Mouse (Mus musculus) hindbrain, embryonic 15.5 days (tissue): ENCODE measurements around the gene Iqsec1. TPM values are rescaled to one million over a fixed set of nuclear protein-coding genes. Genes with fewer than 3 reads are reported as not detected.
"Not testable (repeated sequence)": the region's sequence is repeated elsewhere in the genome, so short reads cannot be mapped to it uniquely, and the experiment has no call there.

Experiments
- ATAC-seq: fragments of 200-750 bp; cut with Nextera tagmentation; 2 replicates; pipeline ENCODE4 v1.8.0; 2017; ENCODE audit warnings: low read depth, moderate number of reproducible peaks, moderate TSS enrichment; ENCODE audit not compliant: low FRiP score
- H3K27ac ChIP-seq: fragments of 300-500 bp; sonication (generic); replicated peaks from 2 replicates; pipeline ENCODE4 v1.5.1; 2015; ENCODE audit warnings: mild to moderate bottlenecking, inconsistent platforms
- H3K27me3 ChIP-seq: fragments of 300-500 bp; sonication (generic); 2 replicates; pipeline ENCODE4 v1.6.1; 2015; ENCODE audit warnings: control low read depth, inconsistent platforms
- H3K36me3 ChIP-seq: fragments of 300-500 bp; sonication (generic); 2 replicates; pipeline ENCODE4 v1.6.1; 2015; ENCODE audit warnings: control low read depth, inconsistent platforms
- H3K4me1 ChIP-seq: fragments of 300-500 bp; sonication (generic); replicated peaks from 2 replicates; pipeline ENCODE4 v1.6.1; 2015; ENCODE audit warnings: control low read depth, inconsistent platforms
- H3K4me2 ChIP-seq: fragments of 300-500 bp; sonication (generic); 2 replicates; pipeline ENCODE4 v1.6.1; 2015; ENCODE audit warnings: moderate library complexity, mild to moderate bottlenecking, inconsistent platforms
- H3K4me3 ChIP-seq: fragments of 300-500 bp; sonication (generic); 2 replicates; pipeline ENCODE4 v1.5.1; 2015; ENCODE audit warnings: mild to moderate bottlenecking, inconsistent platforms
- H3K9ac ChIP-seq: fragments of 300-500 bp; sonication (generic); 2 replicates; pipeline ENCODE4 v1.6.1; 2015; ENCODE audit warnings: inconsistent platforms
- H3K9me3 ChIP-seq: fragments of 300-500 bp; sonication (generic); 2 replicates; pipeline ENCODE4 v1.6.1; 2016; ENCODE audit warnings: control low read depth, inconsistent platforms
- WGBS: fragments of 180-500 bp; shearing (Covaris S2); methylation state at CpG from one replicate; pipeline ENCODE4 v1.1.7; 2015; 5-methylcytosine and 5-hydroxymethylcytosine counted together
- polyA plus RNA-seq: library from polyadenylated mRNA; unstranded; fragments of >200 nt; fragmentation: Nextera tagmentation; extraction: Ambion mirVana; gene quantifications from 2 replicates; pipeline ENCODE4 v1.2.1, GENCODE M21; 2015

Gene Iqsec1
- polyA plus RNA-seq, 1 experiment from 2014 or later: 23.3 TPM

GRCm38 (mm10) chr6:90650634-90651033 is 337.9 kb downstream of the Iqsec1 start:
- no peak overlapping the region for H3K27ac ChIP-seq
- 51% methylated on average over 1 of the region's 1 CpGs for WGBS
- no peaks in the 10 kb centered on the region for H3K27me3 ChIP-seq
- H3K9me3 ChIP-seq: no peaks in the 10 kb centered on the region
- H3K4me1 ChIP-seq: peaks cover 1% of the 10 kb centered on the region; the same call in 1 of the 2 replicates
- no peaks in the 10 kb centered on the region for H3K36me3 ChIP-seq
- no peak overlapping the region for H3K4me3 ChIP-seq
- H3K9ac ChIP-seq: no peak overlapping the region
- ATAC-seq: no peak
- H3K4me2 ChIP-seq: no peak overlapping the region

DNA sequence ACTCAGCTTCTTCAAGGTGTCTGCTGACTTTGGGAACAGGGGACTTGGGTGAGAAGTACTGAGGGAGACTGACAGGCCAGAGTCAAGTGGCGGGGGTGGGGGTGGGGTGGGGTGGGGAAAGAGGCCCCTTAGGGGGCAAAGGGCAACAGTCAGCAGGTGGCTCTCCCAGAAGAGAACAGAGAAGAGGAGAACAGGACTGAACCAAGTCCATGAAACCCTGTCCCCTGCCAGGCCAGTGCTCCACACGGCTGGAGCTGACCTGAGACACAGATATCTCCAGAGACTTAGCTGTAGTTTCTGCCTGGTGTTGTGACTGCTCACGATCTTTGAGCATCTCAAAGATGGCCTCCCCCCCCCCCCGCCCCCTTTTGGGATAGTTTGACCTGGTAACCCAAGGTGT is 339.2 kb downstream of the Iqsec1 start:
- Histone ChIP-seq H3K4me1 (peaks cover 6% of the 10 kb centered on the region), H3K4me3 (no peak overlapping the region), H3K27me3 (no peaks in the 10 kb centered on the region), H3K9me3 (no peaks in the 10 kb centered on the region), H3K36me3 (no peaks in the 10 kb centered on the region), H3K9ac (no peak overlapping the region), H3K4me2 (no peak overlapping the region), H3K27ac (no peak overlapping the region)
- ATAC-seq: no peak
- 83% methylated on average over 4 of the region's 4 CpGs for WGBS

DNA sequence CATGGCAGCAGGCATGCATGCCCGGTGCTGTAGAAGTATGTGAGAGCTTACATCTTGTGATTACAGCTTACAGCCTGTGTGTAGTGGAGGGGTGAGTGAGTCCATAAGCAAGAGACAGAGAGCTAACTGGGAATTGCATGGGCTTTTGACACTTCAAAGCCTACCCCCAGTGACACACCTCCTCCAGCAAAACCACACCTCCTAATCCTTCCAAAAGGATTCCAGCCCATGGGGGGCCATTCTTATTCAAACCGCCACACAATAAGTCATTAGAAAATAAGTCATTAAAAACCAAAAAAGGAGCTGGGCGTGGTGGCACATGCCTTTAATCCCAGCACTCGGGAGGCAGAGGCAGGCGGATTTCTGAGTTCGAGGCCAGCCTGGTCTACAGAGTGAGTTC is 340.1 kb downstream of the Iqsec1 start:
- no peaks in the 10 kb centered on the region for H3K27me3 ChIP-seq
- ATAC-seq: no peak
- H3K27ac ChIP-seq: no peak overlapping the region
- 97% methylated on average over 6 of the region's 6 CpGs for WGBS
- no peaks in the 10 kb centered on the region for H3K9me3 ChIP-seq
- peaks cover 6% of the 10 kb centered on the region for H3K4me1 ChIP-seq
- no peak overlapping the region for H3K9ac ChIP-seq
- H3K4me2 ChIP-seq: no peak overlapping the region
- no peak overlapping the region for H3K4me3 ChIP-seq
- no peaks in the 10 kb centered on the region for H3K36me3 ChIP-seq

DNA sequence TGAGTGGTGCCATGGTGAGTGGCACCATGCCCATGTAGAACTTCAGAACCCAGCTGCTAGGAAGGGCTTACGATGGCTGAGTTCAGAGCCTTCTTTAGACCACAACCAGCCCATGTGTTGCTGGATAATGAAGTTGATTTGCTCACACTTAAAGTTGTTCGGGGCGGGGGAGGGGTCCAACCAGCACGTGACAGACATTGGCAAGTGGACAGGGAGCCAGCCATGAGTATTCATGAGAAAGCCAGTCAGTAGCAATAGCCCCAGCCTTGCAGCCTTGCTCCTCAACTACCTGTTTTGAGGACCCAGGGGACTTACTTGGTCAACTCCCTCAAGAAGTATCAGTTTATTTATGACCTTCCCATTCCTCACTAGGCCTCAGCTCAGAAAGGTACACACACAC is 343.5 kb downstream of the Iqsec1 start:
- H3K27me3 ChIP-seq: no peaks in the 10 kb centered on the region
- no peak overlapping the region for H3K27ac ChIP-seq
- H3K4me2 ChIP-seq: no peak overlapping the region
- H3K9me3 ChIP-seq: no peaks in the 10 kb centered on the region
- H3K9ac ChIP-seq: no peak overlapping the region
- ATAC-seq: 0 out of 2 replicates have a peak, but pooled peaks have one; percentile 47
- no peaks in the 10 kb centered on the region for H3K36me3 ChIP-seq
- H3K4me1 ChIP-seq: peaks cover 6% of the 10 kb centered on the region
- H3K4me3 ChIP-seq: no peak overlapping the region
- WGBS: 75% methylated on average over 4 of the region's 4 CpGs

DNA sequence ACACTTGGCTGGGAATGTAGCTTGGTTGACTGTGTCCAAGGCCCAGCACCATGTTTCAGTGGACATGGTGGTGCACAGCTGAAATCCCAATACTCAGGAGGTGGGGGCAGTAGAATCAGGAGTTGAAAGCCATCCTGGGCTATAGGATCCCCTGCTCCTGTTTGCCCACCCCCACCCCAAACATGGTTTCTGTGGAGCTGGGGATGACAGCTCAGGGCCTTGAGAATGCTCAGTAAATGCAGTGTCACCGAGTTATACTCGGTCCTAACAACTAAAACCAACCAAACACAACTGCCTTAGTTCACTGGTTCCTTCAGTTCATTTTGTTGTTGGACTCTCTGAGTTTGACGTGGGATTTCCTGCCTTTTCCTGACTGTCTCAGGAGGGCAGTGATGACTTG is 345.4 kb downstream of the Iqsec1 start:
- 86% methylated on average over 3 of the region's 3 CpGs for WGBS

GRCm38 (mm10) chr6:90635611-90636010 is 352.9 kb downstream of the Iqsec1 start:
- Histone ChIP-seq H3K27me3 (no peaks in the 10 kb centered on the region), H3K4me1 (no peaks in the 10 kb centered on the region), H3K36me3 (no peaks in the 10 kb centered on the region), H3K4me2 (no peak overlapping the region), H3K27ac (no peak overlapping the region), H3K9me3 (no peaks in the 10 kb centered on the region), H3K4me3 (no peak overlapping the region), H3K9ac (no peak overlapping the region)
- WGBS: 59% methylated on average over 3 of the region's 3 CpGs
- ATAC-seq: no peak

More for the DNA sequence above, 345.4 kb downstream of the Iqsec1 start:
- no peaks in the 10 kb centered on the region for H3K9me3 ChIP-seq
- no peak overlapping the region for H3K27ac ChIP-seq
- no peaks in the 10 kb centered on the region for H3K36me3 ChIP-seq
- H3K4me3 ChIP-seq: no peak overlapping the region
- peaks cover 6% of the 10 kb centered on the region for H3K4me1 ChIP-seq
- no peak for ATAC-seq
- H3K9ac ChIP-seq: no peak overlapping the region
- no peak overlapping the region for H3K4me2 ChIP-seq
- H3K27me3 ChIP-seq: no peaks in the 10 kb centered on the region

- Histone ChIP-seq H3K4me1 (no peaks in the 10 kb centered on the region), H3K9ac (no peak overlapping the region), H3K9me3 (no peaks in the 10 kb centered on the region), H3K27ac (no peak overlapping the region), H3K4me2 (no peak overlapping the region), H3K4me3 (no peak overlapping the region), H3K36me3 (no peaks in the 10 kb centered on the region), H3K27me3 (no peaks in the 10 kb centered on the region)
- ATAC-seq: no peak
- WGBS: 50% methylated on average over 4 of the region's 4 CpGs
Observed at GRCm38 (mm10) chr6:90635081-90635480, 353.4 kb downstream of the Iqsec1 start.

DNA sequence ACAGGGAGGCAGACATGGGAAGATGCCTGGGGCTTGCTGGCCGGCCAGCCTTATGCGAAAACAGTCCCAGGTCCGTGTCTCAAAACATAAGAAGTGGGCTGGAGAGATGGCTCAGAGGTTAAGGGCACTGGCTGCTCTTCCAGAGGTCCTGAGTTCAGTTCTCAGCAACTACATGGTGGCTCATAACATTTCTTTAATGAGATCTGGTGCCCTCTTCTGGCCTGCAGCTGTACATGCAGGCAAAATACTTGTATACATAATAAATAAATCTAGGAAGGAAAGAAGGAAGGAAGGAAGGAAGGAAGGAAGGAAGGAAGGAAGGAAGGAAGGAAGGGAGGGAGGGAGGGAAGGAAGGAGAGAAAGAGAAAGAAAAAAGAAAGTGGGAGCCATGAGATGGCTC is 356.0 kb downstream of the Iqsec1 start:
- 82% methylated on average over 3 of the region's 3 CpGs for WGBS
- H3K27ac ChIP-seq, H3K4me1 ChIP-seq, H3K4me2 ChIP-seq, H3K4me3 ChIP-seq, H3K9me3 ChIP-seq, H3K36me3 ChIP-seq, ATAC-seq, H3K9ac ChIP-seq, H3K27me3 ChIP-seq: not testable (repeated sequence)

- Histone ChIP-seq H3K27me3 (no peaks in the 10 kb centered on the region), H3K36me3 (no peaks in the 10 kb centered on the region), H3K9ac (no peak overlapping the region), H3K27ac (no peak overlapping the region), H3K4me1 (no peaks in the 10 kb centered on the region), H3K4me3 (no peak overlapping the region), H3K9me3 (no peaks in the 10 kb centered on the region), H3K4me2 (no peak overlapping the region)
- ATAC-seq: no peak
- WGBS: 91% methylated on average over 7 of the region's 7 CpGs
Observed at GRCm38 (mm10) chr6:90630427-90630826, 358.1 kb downstream of the Iqsec1 start.

DNA sequence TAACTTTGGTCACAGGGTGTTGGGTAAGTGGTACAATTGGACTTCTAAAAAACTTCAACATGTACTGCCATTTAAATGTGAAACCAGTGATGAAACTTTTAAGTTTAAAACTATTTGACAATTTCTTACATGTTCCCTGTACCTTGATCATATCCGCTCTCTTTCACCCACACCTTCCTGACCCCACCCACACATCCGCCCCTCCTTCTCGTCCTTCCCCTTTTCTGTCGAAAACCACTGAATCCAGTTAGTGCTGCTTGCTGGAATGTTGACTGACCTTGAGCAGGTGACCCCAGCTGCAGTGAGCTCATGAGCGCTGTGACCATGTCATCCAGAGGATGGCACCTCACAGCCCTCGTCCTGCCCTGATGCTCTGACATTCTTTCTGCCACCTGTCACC is 359.0 kb downstream of the Iqsec1 start:
- Histone ChIP-seq H3K27ac (no peak overlapping the region), H3K27me3 (no peaks in the 10 kb centered on the region), H3K4me3 (no peak overlapping the region), H3K36me3 (no peaks in the 10 kb centered on the region), H3K4me2 (no peak overlapping the region), H3K4me1 (no peaks in the 10 kb centered on the region), H3K9me3 (no peaks in the 10 kb centered on the region), H3K9ac (no peak overlapping the region)
- 93% methylated on average over 6 of the region's 6 CpGs for WGBS
- ATAC-seq: no peak

DNA sequence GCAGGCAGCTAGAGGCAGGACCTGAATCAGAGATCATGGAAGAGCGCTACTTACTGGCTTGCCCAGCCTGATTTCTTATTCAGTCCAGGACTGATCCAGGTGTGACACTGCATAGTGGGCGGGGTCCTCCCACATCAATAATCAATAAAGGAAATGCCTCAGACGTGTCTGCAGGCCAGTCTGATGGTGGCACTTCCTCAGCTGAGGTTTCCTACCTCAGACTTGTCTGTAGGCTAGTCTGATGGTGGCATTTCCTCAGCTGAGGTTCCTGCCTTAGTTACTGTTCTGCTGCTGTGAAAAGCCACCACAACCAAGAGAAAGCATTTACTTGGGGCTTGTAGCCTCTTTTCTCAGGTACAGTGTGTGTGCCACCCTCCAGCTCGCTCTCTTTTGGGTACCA is 360.9 kb downstream of the Iqsec1 start:
- no peaks in the 10 kb centered on the region for H3K27me3 ChIP-seq
- no peak overlapping the region for H3K4me2 ChIP-seq
- no peak overlapping the region for H3K27ac ChIP-seq
- WGBS: 86% methylated on average over 4 of the region's 4 CpGs
- H3K4me3 ChIP-seq: no peak overlapping the region
- no peak overlapping the region for H3K9ac ChIP-seq
- peaks cover 6% of the 10 kb centered on the region for H3K4me1 ChIP-seq
- H3K36me3 ChIP-seq: no peaks in the 10 kb centered on the region
- ATAC-seq: no peak
- H3K9me3 ChIP-seq: no peaks in the 10 kb centered on the region

DNA sequence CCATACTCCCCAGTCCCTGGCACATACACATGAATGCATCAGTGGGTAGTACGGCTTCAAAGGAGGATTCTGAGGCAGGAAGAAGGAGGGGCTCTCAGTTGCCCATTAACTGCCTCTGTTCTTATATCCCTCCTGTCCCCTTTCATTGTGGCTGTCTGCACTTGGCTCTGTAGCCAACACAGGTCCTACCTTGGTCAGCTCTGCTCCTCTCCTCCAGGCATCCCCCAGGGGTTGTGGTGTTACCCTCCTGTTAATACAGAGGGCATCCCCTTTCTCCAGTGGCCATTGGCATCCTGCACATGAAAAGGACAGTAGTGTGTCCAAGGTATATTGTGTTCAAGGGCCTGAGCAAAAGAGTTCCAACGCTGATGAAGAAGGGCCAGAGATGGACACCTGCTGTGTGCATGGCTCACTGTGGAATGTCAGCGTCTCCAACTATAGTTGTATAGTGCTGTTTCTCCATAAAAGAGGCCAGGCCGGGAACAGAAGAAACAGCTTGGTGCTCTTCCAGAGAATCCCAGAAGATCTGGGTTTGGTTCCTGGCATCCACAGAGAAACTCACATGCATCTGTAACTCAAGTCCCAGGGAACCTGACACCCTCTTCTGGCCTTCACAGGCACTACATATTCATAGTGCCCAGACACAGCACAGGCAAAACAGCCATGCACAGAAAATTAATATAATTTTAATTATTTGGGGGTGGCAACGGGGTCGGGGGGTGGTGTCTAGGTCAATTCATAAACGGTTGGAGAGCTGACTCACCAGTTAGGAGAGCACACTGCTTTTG is 363.1 kb downstream of the Iqsec1 start:
- WGBS: 75% methylated on average over 7 of the region's 7 CpGs
- no peaks in the 10 kb centered on the region for H3K9me3 ChIP-seq
- H3K27me3 ChIP-seq: no peaks in the 10 kb centered on the region
- no peak overlapping the region for H3K9ac ChIP-seq
- H3K27ac ChIP-seq: no peak overlapping the region
- peaks cover 6% of the 10 kb centered on the region for H3K4me1 ChIP-seq
- H3K36me3 ChIP-seq: no peaks in the 10 kb centered on the region
- no peak overlapping the region for H3K4me3 ChIP-seq
- ATAC-seq: no peak
- no peak overlapping the region for H3K4me2 ChIP-seq

DNA sequence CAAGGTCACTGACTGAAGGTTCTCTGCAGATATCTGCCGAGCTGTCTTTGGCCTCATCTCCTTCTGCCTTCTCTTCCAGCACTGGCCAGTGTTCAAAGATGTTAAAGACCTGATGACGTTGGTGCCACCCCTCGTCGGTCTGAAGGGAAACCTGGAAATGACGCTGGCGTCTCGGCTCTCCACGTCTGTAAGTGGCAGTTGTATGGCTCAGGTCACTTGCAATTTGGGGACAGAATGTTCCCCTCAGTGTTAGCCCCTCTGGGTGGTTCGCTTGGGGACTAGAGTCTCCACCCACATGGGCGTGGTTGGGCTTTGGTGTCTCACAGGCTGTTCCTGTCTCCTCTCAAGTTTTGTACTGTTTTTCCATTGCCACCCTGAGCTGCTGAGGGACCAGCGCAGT is 363.8 kb downstream of the Iqsec1 start:
- 83% methylated on average over 11 of the region's 11 CpGs for WGBS
- Histone ChIP-seq H3K27ac (no peak overlapping the region), H3K9ac (no peak overlapping the region), H3K4me1 (peaks cover 6% of the 10 kb centered on the region), H3K9me3 (no peaks in the 10 kb centered on the region), H3K27me3 (no peaks in the 10 kb centered on the region), H3K4me2 (no peak overlapping the region), H3K4me3 (no peak overlapping the region), H3K36me3 (no peaks in the 10 kb centered on the region)
- no peak for ATAC-seq
